Mouse (Mus musculus) erythroblast, embryonic 14.5 days (primary cell): ENCODE results near the gene Nfkbib.

Source experiments
- GATA1 ChIP-seq: IDR thresholded peaks from 2 replicates; pipeline ENCODE4 v1.6.1; 2012; ENCODE audit warnings: low read length, inconsistent platforms, mixed read lengths
- TAL1 ChIP-seq: IDR thresholded peaks from 3 replicates; pipeline ENCODE4 v1.6.1; 2012; ENCODE audit warnings: low read length, inconsistent platforms, mixed read lengths

DNA sequence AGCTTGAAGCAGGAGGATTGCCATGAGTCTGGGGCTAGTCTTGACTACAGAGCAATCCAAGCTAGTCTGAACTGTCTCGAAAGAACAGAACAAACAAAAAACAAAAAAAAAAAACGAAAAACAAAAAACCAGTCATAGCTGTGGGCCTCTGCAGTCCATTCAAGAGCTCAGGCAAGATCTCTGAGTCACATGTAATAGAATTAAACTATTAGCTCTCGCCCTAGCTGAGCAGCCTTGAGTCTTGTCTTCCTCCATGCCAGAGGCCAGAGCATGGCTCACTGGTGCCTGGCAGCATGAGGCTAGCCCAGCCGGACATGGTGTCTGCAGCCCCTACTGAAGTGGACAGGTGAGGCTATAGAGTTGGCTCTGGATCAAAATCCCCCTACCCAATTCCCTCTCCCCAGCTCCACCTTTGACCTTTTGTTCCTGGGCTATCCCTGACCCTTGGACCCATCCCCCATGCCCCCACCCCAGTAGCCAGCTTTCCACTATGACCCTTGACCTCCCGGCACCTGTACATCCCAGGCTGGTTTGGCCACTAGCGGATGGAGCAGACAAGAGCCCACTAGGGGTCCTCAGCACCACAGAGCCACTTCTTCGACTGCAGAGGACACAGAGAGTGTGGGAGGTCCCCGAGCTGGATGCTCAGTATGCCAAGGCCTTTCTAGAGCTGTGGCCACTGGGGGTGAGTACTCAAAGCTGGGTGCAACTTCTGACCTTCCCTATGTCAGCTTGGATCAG lies 22.9 kb upstream of the Nfkbib start:
- no peak for TF ChIP-seq GATA1
- no peak for TF ChIP-seq TAL1
